Mouse (Mus musculus): ENCODE data around the gene Pim1.

- TF ChIP-seq CTCF (IDR thresholded peaks at IDR 0.05; ENCODE audit: low read depth) (no peak), EP300 (optimal IDR thresholded peaks at IDR 0.05) (no peak)
Measured at GRCm38 (mm10) chr17:29441562-29441961, 49.0 kb upstream of the Pim1 start.
